Mouse (Mus musculus) thymus, adult 2 months (tissue): ENCODE results near the gene Gdf11.

ENCODE experiments used
- CTCF ChIP-seq: fragments of 200-500 bp; IDR thresholded peaks from 2 replicates; pipeline ENCODE4 v1.5.1; 2012; ENCODE audit warnings: mild to moderate bottlenecking, control low read depth, low read length, moderate library complexity, borderline replicate concordance; ENCODE audit not compliant: control insufficient read depth, poor library complexity, insufficient read depth; ENCODE audit errors: extremely low read depth
- POLR2A ChIP-seq: fragments of 200-500 bp; IDR thresholded peaks from 2 replicates; pipeline ENCODE4 v1.6.1; 2012; ENCODE audit warnings: mild to moderate bottlenecking, low read length, control low read depth, moderate library complexity; ENCODE audit not compliant: control insufficient read depth, poor library complexity, insufficient read depth; ENCODE audit errors: extremely low read depth

DNA sequence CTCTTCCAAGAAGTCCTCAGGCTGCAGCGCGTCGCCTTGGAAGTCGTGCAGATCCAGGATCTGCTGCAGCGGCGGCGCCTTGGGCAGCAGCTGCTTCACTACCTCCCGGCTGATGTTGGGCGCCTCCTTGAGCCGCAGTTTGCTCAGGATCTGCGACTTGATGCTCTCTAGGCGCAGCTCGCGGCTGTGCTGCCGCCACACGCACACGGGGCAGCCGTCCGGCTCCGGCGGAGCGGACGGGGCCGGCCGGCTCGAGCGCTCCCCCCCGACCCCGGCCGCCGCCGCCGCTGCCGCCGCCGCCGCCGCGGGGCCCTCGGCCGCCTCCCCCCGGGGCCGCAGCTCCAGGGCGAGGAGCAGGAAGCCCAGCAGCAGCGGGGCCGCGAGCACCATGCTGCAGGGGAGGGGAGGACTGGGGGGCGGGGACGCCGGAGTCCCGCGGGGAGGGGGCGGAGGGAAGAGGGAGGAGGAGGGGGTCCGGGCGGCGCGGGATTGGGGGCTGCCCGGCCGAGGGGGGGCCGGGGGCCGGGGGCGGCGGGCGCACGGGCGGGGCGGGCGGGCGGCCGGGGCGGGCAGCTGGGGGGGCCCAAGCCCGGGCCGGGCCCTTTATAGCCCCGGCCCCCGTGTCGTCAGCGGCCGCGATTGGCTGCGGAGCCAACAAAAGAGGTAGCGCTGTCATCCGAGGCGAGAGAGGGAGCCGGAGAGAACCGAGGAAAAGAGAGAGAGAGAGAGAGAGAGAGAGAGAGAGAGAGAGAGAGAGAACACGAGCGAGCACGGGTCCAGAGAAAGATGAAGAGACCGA is at the start of gene Gdf11:
- no peak; the same call in 1 of the 2 replicates for TF ChIP-seq POLR2A
- TF ChIP-seq CTCF = 0 out of 2 replicates have a peak, but pooled peaks have one; percentile 22
